Mouse (Mus musculus): ENCODE data around the gene Mapkapk3. TPM values are rescaled to one million over a fixed set of nuclear protein-coding genes. Genes with fewer than 3 reads are reported as not detected.

The Mapkapk3 gene
- total RNA-seq, 1 experiment from 2014 or later = 56.8 TPM

- no peak for DNase-seq
Measured at GRCm38 (mm10) chr9:107288711-107289110, 966 bp downstream of the Mapkapk3 start.

- no peak for DNase-seq
Measured at GRCm38 (mm10) chr9:107288105-107288650, 1.5 kb downstream of the Mapkapk3 start.

- no peak for DNase-seq
Measured at GRCm38 (mm10) chr9:107287294-107287693, 2.4 kb downstream of the Mapkapk3 start.

DNA sequence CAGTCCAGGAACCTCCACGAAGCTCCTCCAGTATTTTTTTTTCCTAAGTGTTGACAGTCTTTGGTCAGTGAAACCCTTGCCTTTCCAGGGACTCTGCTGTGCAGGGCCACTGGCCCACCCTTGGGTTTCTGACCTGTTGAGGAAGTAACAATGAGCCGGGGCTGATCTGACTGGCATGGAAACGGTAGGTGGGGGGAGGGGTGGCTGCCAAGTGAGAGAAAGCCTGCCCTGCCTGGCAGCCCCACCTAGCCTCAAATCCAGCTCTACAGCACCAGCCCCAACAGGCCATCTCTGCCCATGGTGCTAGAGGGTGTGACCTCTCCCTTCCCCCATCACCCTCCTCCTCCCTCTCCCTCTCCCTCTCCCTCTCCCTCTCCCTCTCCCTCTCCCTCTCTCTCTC is 4.7 kb downstream of the Mapkapk3 start:
- no peak for DNase-seq

GRCm38 (mm10) chr9:107282951-107283350 is 6.7 kb downstream of the Mapkapk3 start:
- DNase-seq = no peak

- no peak for DNase-seq
Measured at GRCm38 (mm10) chr9:107281241-107281987, 8.3 kb downstream of the Mapkapk3 start.

DNA sequence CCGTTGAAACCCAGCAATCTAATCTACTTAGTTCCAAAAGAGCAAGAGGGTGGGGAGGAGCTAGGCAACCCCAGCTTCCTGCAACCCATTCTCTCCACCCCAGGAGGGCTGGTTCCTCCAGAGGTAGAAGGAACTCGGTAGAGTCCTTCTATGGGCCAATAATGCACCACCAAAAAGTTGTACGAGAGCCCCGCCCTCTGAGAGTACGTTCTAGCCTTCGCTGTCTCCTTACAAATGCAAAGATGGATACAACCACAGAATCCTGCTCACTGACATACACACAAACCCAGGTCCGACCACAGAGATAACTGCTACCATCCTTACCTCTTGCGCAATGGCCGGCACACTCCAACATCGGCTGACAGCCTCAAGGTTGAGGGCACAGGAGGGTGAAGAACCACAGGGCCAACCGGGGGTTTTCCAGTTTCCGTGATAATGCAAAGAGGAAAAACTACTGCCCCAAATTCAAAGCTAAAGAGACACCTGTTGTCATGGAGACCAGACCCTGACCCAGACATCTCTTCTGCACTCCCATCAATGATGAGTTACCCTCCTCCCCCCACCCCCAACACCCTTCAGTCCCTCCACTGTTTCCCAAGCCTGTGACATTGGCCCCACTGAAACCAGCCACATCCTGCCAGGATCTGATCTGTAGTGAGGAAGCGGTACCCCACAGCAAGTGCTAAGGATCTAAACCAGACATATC is 9.2 kb downstream of the Mapkapk3 start:
- DNase-seq = peak; percentile 46

GRCm38 (mm10) chr9:107279378-107280321 is 10.0 kb downstream of the Mapkapk3 start:
- DNase-seq = no peak

DNA sequence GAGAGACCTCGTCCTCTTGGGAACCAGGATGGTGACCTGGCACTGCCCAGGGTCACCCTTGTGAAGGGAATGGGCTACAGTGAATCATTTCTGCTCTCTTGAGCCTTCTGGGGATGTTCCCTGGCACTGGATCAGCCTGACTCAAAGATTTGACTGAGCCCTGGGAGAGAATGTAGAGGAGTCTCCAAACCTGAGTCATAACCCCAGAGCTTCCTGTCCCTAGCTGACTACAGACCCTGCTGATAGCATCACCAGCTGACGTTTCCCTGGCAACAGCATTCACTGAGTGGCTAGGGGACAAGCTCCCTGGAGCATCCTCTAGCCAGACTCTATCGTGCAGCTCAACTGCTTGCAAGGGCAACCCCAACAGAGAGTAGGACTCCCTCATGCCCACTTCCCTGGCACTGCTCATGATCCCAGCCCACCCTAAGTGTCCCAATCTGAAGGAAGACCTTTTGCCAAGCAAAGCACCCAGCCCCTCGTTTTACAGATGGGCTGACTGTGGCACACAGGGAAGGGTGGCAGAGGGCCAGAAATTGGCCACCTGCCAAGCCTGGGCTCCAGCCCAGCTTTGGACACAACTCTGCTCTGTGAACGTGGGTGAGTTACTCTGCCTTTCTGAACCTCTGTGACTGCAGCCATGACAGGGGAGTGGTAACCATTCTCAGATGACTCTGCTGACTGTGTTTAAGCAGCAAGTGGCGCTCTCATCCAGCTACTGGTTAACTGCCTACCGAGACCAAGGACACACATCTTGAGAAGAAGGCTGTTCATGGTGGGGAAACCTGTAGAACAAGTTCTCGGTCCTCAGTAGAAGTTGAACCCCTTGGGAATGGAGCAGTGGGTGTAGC is 10.9 kb downstream of the Mapkapk3 start:
- peak; percentile 63 for DNase-seq

GRCm38 (mm10) chr9:107278126-107278525 is 11.6 kb downstream of the Mapkapk3 start:
- DNase-seq = no peak

GRCm38 (mm10) chr9:107277603-107278002 is 12.1 kb downstream of the Mapkapk3 start:
- peak; percentile 65 for DNase-seq

- peak; percentile 49 for DNase-seq
Measured at GRCm38 (mm10) chr9:107275710-107276109, 14.0 kb downstream of the Mapkapk3 start.

GRCm38 (mm10) chr9:107274751-107275150 is 14.9 kb downstream of the Mapkapk3 start:
- DNase-seq = no peak

GRCm38 (mm10) chr9:107273184-107273583 is 16.5 kb downstream of the Mapkapk3 start:
- no peak for DNase-seq

- DNase-seq = no peak
Measured at GRCm38 (mm10) chr9:107272284-107272683, 17.4 kb downstream of the Mapkapk3 start.

- DNase-seq = no peak
Measured at GRCm38 (mm10) chr9:107271177-107271938, 18.3 kb downstream of the Mapkapk3 start.

GRCm38 (mm10) chr9:107269772-107270171 is 19.9 kb downstream of the Mapkapk3 start:
- DNase-seq = no peak

- no peak for DNase-seq
Measured at GRCm38 (mm10) chr9:107267721-107268402, 21.8 kb downstream of the Mapkapk3 start.

DNA sequence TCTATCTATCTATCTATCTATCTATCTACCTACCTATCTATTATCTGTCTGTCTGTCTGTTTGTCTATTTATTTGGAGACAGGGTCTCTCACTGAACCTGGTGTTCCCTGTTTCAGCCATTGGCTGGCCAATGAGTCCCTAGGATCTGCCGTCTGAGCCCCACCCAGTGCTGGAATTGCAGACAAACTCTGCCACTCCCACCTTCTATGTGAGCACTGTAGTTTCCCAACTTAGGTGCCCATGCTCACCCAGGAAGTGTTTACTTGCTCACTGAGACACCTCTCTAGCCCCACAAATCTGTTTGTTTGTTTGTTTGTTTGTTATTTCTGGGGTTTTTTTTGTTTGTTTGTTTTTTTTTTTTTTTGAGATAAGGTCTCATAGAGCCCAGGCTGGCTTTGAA is 22.6 kb downstream of the Mapkapk3 start:
- DNase-seq = no peak

- DNase-seq = no peak
Measured at GRCm38 (mm10) chr9:107264731-107265130, 24.9 kb downstream of the Mapkapk3 start.

Data from adrenal gland, postnatal 25 days (tissue).